Mouse (Mus musculus) embryo, embryonic 9.5 days (tissue): ENCODE measurements around the gene C1qc.

ENCODE experiments used
- DNase-seq: peaks from one replicate; pipeline ENCODE4 v3.0.0-alpha.2; 2017; ENCODE audit errors: extremely low spot score

Gene C1qc

DNA sequence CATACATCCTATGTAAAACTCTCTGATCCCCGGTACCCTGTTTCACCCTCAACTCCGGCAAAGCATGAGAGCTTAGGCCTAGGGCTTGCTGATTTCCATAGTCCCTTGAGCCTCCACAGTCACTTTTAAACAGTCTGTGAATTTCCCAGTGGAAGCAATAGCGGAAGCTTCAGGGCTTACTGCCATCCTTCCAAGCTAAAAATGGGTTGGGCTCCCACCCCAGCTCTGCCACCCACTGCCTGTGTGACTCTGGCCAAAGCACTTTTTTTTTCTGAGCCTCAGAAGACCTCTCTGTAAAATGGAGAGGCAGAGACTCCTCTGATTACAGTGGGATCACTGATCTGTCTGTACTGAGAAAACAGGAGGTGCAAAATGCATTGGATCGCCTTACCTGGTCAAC, 44.3 kb downstream of the C1qc start:
- DNase-seq = no peak

DNA sequence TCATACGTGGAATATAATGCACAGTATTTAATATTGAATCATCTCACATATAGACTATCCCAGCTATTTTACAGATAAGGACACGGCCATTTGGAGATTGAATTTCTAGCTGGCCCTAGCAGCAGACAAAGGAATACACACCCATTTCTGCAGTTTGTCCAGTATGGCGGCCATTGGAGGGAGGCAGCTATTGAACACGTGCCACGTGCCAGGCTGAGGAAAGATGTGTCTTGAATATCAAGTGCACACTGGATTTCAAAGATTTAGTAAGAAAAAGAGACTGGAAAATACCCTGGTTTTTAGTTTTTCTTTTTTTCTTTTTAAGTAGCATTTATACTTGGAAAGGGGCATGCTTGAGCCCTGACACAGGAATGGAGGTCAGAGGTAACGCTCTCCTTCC, 45.7 kb downstream of the C1qc start:
- no peak for DNase-seq

DNA sequence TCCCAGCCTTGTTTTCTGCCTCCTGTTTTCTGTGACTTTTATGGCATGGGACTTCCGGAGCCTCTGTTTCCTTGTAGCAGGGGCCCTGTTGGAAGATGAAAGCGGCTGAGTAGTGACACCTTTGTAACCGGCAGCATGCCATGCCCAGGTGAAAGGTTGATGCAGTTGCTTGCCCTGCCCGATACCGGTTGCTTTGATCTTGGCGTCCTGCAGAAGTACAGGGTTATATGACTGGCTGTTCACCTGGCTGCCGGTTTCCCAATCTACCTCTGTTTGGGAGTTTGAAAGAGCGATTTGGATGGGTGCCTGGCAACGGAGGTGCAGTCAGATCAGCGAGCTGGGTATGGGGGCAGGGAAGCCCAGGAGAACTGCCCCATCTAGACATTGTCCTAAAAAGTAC, 50.1 kb downstream of the C1qc start:
- DNase-seq = no peak

DNA sequence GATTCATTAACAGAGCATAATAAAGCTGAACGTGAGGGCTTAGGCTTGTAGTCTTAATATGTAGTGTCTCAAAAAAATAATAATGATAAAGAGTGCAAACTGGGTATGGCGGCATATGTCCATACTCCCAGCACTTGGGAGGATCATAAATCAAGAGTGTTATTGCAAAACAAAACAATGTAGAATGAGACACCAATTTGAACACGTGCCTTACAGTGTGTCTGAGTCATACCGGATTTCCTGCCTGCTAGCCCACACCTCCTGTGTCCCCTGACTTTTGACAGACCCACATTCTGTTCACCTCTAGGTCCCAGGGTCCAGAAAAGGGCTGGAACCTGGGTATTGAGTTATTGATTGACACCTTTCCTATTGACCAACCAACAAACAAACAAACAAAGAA, 50.8 kb downstream of the C1qc start:
- DNase-seq = no peak

DNA sequence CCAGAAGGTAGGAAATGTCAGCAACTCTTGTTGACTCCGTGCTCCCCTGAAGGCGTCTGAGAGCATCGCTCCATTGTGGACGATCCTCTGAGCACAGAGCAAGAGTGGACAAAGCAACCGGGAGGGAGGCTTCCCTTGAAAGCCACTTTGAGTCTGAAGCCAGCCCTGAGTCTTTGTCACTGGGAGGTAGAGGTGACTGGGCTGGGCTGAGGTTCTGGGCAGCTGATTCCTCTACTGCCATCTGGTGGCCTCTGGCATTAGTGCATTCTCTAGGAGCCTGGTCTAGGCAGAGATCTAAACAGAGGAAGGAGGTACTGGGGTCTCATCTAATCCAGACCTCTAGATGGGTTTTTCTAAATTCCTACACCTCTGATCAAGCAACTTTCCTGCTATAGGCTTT, 51.8 kb downstream of the C1qc start:
- peak; percentile 89 for DNase-seq
